Mouse (Mus musculus) forebrain, embryonic 10.5 days (tissue): ENCODE data around the gene Ank. TPM values are rescaled to one million over a fixed set of nuclear protein-coding genes. Genes with fewer than 3 reads are reported as not detected.
A peak's percentile ranks its signal among the peaks of the same experiment; 100 is the strongest.
"Not testable (repeated sequence)": the region's sequence is repeated elsewhere in the genome, so short reads cannot be mapped to it uniquely, and the experiment has no call there.

Source experiments
- DNase-seq: peaks from one replicate; pipeline ENCODE4 v3.0.0-alpha.2; 2017; ENCODE audit warnings: low spot score; ENCODE audit errors: extremely low spot score
- H3K27ac ChIP-seq: fragments of 300-500 bp; sonication (generic); 2 replicates; pipeline ENCODE4 v1.5.1; 2016; ENCODE audit warnings: mild to moderate bottlenecking
- H3K27me3 ChIP-seq: fragments of 300-500 bp; sonication (generic); 2 replicates; pipeline ENCODE4 v1.6.1; 2016; ENCODE audit warnings: mild to moderate bottlenecking; ENCODE audit not compliant: poor library complexity, severe bottlenecking
- H3K36me3 ChIP-seq: fragments of 300-500 bp; sonication (generic); replicated peaks from 2 replicates; pipeline ENCODE4 v1.6.1; 2016; ENCODE audit warnings: mild to moderate bottlenecking, moderate library complexity
- H3K4me1 ChIP-seq: fragments of 300-500 bp; sonication (generic); 2 replicates; pipeline ENCODE4 v1.6.1; 2016
- H3K4me3 ChIP-seq: fragments of 300-500 bp; sonication (generic); 2 replicates; pipeline ENCODE4 v1.5.1; 2016; ENCODE audit warnings: mild to moderate bottlenecking, moderate library complexity
- H3K9me3 ChIP-seq: fragments of 300-500 bp; sonication (generic); 2 replicates; pipeline ENCODE4 v1.6.1; 2016; ENCODE audit warnings: mild to moderate bottlenecking, moderate library complexity
- WGBS: fragments of 180-500 bp; shearing (Covaris S2); methylation state at CpG from one replicate; pipeline ENCODE4 v1.1.7; 2016; 5-methylcytosine and 5-hydroxymethylcytosine counted together
- polyA plus RNA-seq: library from polyadenylated mRNA; unstranded; fragments of >200 nt; fragmentation: Nextera tagmentation; extraction: Ambion mirVana; gene quantifications from 2 replicates; pipeline ENCODE4 v1.2.1, GENCODE M21; 2016

Gene Ank
- polyA plus RNA-seq, 1 experiment from 2014 or later, result 5.5 TPM

GRCm38 (mm10) chr15:27450689-27451088 is 15.8 kb upstream of the Ank start:
- no peaks in the 10 kb centered on the region for H3K27me3 ChIP-seq
- no peak overlapping the region for H3K27ac ChIP-seq
- WGBS, result 89% methylated on average over 5 of the region's 5 CpGs
- DNase-seq, result no peak
- no peaks in the 10 kb centered on the region for H3K4me1 ChIP-seq
- H3K9me3 ChIP-seq, result no peaks in the 10 kb centered on the region
- no peaks in the 10 kb centered on the region for H3K36me3 ChIP-seq
- H3K4me3 ChIP-seq, result no peak overlapping the region

- 94% methylated on average over 3 of the region's 3 CpGs for WGBS
- H3K36me3 ChIP-seq, result no peaks in the 10 kb centered on the region
Measured at GRCm38 (mm10) chr15:27451760-27452159, 14.7 kb upstream of the Ank start.

GRCm38 (mm10) chr15:27452496-27452895 is 14.0 kb upstream of the Ank start:
- H3K27ac ChIP-seq, result no peak overlapping the region
- no peaks in the 10 kb centered on the region for H3K27me3 ChIP-seq
- H3K9me3 ChIP-seq, result no peaks in the 10 kb centered on the region
- 87% methylated on average over 9 of the region's 9 CpGs for WGBS
- H3K4me3 ChIP-seq, result no peak overlapping the region
- no peaks in the 10 kb centered on the region for H3K4me1 ChIP-seq
- H3K36me3 ChIP-seq, result no peaks in the 10 kb centered on the region
- no peak for DNase-seq

More at GRCm38 (mm10) chr15:27451760-27452159, 14.7 kb upstream of the Ank start:
- DNase-seq, result no peak
- Histone ChIP-seq H3K4me3 (no peak overlapping the region), H3K27ac (no peak overlapping the region), H3K27me3 (no peaks in the 10 kb centered on the region), H3K9me3 (no peaks in the 10 kb centered on the region), H3K4me1 (no peaks in the 10 kb centered on the region)

GRCm38 (mm10) chr15:27457001-27457400 is 9.5 kb upstream of the Ank start:
- Histone ChIP-seq H3K4me1 (peaks cover 7% of the 10 kb centered on the region; the same call in 1 of the 2 replicates), H3K36me3 (no peaks in the 10 kb centered on the region), H3K4me3 (no peak overlapping the region), H3K27ac (no peak overlapping the region), H3K9me3 (no peaks in the 10 kb centered on the region), H3K27me3 (no peaks in the 10 kb centered on the region)
- WGBS, result 92% methylated on average over 2 of the region's 2 CpGs
- DNase-seq, result no peak

GRCm38 (mm10) chr15:27459781-27460180 is 6.7 kb upstream of the Ank start:
- H3K36me3 ChIP-seq, H3K4me3 ChIP-seq, H3K27ac ChIP-seq, H3K4me1 ChIP-seq, DNase-seq, H3K9me3 ChIP-seq, H3K27me3 ChIP-seq: not testable (repeated sequence)
- 60% methylated on average over 14 of the region's 14 CpGs for WGBS

GRCm38 (mm10) chr15:27461336-27462245 is 4.9 kb upstream of the Ank start:
- no peak for DNase-seq
- peaks cover 16% of the 10 kb centered on the region for H3K4me1 ChIP-seq
- no peaks in the 10 kb centered on the region for H3K36me3 ChIP-seq
- H3K27ac ChIP-seq, result no peak overlapping the region
- WGBS, result 55% methylated on average over 12 of the region's 12 CpGs
- H3K9me3 ChIP-seq, result no peaks in the 10 kb centered on the region
- H3K4me3 ChIP-seq, result no peak overlapping the region
- H3K27me3 ChIP-seq, result 0 out of 2 replicates have a peak, but pooled peaks cover 4% of the 10 kb centered on the region

- Histone ChIP-seq H3K27me3 (peaks cover 22% of the 10 kb centered on the region), H3K4me1 (peaks cover 30% of the 10 kb centered on the region), H3K36me3 (no peaks in the 10 kb centered on the region), H3K4me3 (no peak overlapping the region), H3K27ac (no peak overlapping the region), H3K9me3 (no peaks in the 10 kb centered on the region)
- WGBS, result 89% methylated on average over 13 of the region's 13 CpGs
- DNase-seq, result no peak
Measured at GRCm38 (mm10) chr15:27463876-27464275, 2.6 kb upstream of the Ank start.

GRCm38 (mm10) chr15:27465391-27466005 is 979 bp upstream of the Ank start:
- 27% methylated on average over 8 of the region's 8 CpGs for WGBS

GRCm38 (mm10) chr15:27467081-27467491 is 609 bp downstream of the Ank start:
- peak overlapping the region; percentile 90 for H3K27ac ChIP-seq
- peaks cover 22% of the 10 kb centered on the region for H3K27me3 ChIP-seq
- 1% methylated on average over 25 of the region's 25 CpGs for WGBS
- peak overlapping the region; percentile 81 for H3K4me3 ChIP-seq
- H3K4me1 ChIP-seq, result peaks cover 23% of the 10 kb centered on the region
- no peaks in the 10 kb centered on the region for H3K9me3 ChIP-seq
- no peak for DNase-seq
- H3K36me3 ChIP-seq, result no peaks in the 10 kb centered on the region

More at GRCm38 (mm10) chr15:27465391-27466005, 979 bp upstream of the Ank start:
- Histone ChIP-seq H3K27me3 (peaks cover 22% of the 10 kb centered on the region), H3K9me3 (no peaks in the 10 kb centered on the region), H3K4me1 (peaks cover 30% of the 10 kb centered on the region), H3K4me3 (peak overlapping the region; percentile 81), H3K27ac (no peak overlapping the region), H3K36me3 (no peaks in the 10 kb centered on the region)
- no peak for DNase-seq

GRCm38 (mm10) chr15:27467641-27468040 is 1.2 kb downstream of the Ank start:
- Histone ChIP-seq H3K36me3 (no peaks in the 10 kb centered on the region), H3K4me1 (peaks cover 23% of the 10 kb centered on the region), H3K4me3 (peak overlapping the region; percentile 81), H3K9me3 (no peaks in the 10 kb centered on the region), H3K27me3 (peaks cover 22% of the 10 kb centered on the region), H3K27ac (no peak overlapping the region)
- DNase-seq, result no peak
- 7% methylated on average over 7 of the region's 7 CpGs for WGBS

GRCm38 (mm10) chr15:27468822-27469488 is 2.5 kb downstream of the Ank start:
- no peak overlapping the region for H3K27ac ChIP-seq
- WGBS, result 87% methylated on average over 4 of the region's 4 CpGs
- peaks cover 23% of the 10 kb centered on the region for H3K4me1 ChIP-seq
- no peak overlapping the region for H3K4me3 ChIP-seq
- no peaks in the 10 kb centered on the region for H3K36me3 ChIP-seq
- peaks cover 22% of the 10 kb centered on the region for H3K27me3 ChIP-seq
- DNase-seq, result no peak
- no peaks in the 10 kb centered on the region for H3K9me3 ChIP-seq

- H3K4me3 ChIP-seq, H3K9me3 ChIP-seq, H3K27ac ChIP-seq, H3K36me3 ChIP-seq, DNase-seq: not testable (repeated sequence)
- Histone ChIP-seq H3K27me3 (peaks cover 17% of the 10 kb centered on the region), H3K4me1 (peaks cover 21% of the 10 kb centered on the region)
- WGBS, result 69% methylated on average over 3 of the region's 3 CpGs
Measured at GRCm38 (mm10) chr15:27470346-27470745, 3.9 kb downstream of the Ank start.
